Mouse (Mus musculus) splenic B cell, adult 2 months (primary cell): ENCODE results near the gene Tmem52.
A peak's percentile ranks its signal among the peaks of the same experiment; 100 is the strongest.

ENCODE experiments used
- DNase-seq: peaks from one replicate; pipeline ENCODE4 v3.0.0-alpha.2; 2011; ENCODE audit warnings: low read depth, low spot score
- H3K27me3 ChIP-seq: 2 replicates; pipeline ENCODE4 v1.6.1; 2012; ENCODE audit warnings: mild to moderate bottlenecking, low read length, moderate library complexity, mixed read lengths; ENCODE audit not compliant: control insufficient read depth, poor library complexity, insufficient read depth, severe bottlenecking
- H3K36me3 ChIP-seq: 2 replicates; pipeline ENCODE4 v1.6.1; 2012; ENCODE audit warnings: mild to moderate bottlenecking, low read length, moderate library complexity, mixed read lengths; ENCODE audit not compliant: control insufficient read depth, poor library complexity, insufficient read depth, severe bottlenecking

Gene Tmem52

DNA sequence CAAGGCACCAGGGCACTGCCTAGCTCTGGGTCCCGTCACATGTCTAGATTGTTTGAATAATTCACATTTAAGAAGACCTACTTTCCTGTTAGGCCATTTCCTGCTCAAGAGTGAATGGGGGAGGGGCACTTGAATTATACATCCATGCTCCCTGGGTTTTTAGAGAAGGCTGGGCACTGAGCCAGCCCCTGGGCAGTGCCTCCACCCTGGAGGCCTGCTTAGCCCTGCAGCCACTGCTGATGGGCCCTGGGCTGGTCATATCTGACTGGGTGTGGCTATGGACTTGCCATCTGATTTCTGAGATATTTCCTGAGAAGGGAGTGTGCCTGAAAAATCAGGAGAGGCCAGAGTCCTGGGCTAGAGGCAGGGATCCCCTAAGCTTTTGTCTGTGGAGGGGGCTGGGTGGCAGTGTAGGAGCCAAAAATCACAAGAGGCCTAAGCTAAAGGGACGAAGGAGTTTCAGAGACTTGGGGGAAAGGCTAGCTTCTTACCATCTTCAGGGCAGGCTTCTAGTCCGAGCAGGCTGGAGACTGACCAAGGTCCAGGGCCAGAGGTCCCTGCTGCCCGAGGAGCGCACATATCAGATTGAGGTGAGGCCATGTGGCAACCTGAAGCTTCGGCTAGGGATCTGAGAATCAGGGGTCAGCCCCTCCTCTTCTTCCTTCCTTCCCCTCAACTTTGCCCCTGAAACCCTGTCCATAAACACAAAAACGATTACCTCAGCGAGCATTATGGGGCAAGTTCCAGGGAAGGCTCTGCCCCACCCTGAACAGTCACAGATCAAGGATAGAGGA, 19.5 kb downstream of the Tmem52 start:
- Histone ChIP-seq H3K27me3 (no peaks in the 10 kb centered on the region), H3K36me3 (no peaks in the 10 kb centered on the region)
- DNase-seq = peak; percentile 24

- Histone ChIP-seq H3K36me3 (no peaks in the 10 kb centered on the region), H3K27me3 (no peaks in the 10 kb centered on the region)
- DNase-seq = no peak
Observed at GRCm38 (mm10) chr4:155489101-155489970, 20.4 kb downstream of the Tmem52 start.

DNA sequence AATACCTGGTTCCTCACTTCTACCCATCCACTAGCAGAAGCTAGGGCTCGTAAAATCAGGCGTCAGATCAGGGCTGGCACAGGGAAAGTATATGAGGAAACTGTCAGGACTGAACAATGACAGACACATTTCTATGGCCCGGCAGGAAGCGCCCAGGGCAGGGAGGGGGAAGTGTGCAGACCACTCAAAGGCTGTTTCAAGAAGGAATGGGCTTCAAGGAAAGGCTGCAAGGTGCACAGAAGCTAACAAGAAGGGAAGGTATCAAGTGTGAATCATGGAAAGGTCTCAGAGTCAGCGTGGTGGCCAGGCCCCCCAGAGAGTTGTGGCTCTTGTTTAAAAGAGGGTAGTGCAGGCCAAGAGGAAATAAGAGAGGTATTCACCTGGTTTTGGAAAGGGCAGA, 21.5 kb downstream of the Tmem52 start:
- no peaks in the 10 kb centered on the region for H3K27me3 ChIP-seq
- DNase-seq = no peak
- H3K36me3 ChIP-seq = no peaks in the 10 kb centered on the region

DNA sequence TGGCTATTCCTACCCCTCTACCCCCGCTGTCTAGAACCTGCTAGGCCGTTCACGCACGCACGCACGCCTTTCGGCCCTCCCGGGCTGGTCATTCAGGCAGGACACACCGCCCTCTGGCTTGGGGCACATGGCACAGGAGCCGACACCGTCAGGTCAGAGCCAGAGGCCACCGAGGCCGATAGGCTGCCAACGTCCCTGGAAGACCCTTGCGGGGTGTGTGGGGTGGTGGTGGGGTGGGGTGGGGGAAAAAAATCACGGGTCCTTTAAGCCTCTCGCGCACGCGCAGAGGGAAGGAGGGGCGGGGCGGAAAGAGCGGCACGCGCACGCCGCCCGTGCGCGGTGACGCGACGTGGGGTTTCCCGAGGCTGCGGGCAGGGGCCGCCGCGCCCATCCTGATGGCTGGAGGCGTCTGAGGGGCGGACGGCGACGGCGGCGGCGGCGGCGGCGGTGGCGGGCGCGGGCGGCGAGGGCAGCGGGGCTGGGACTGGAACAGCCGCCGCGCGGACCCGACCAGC, 22.1 kb downstream of the Tmem52 start, which contains the start of gene Gnb1:
Gene Gnb1 (plus strand): TSS at position 372 of the 515 bp plus-strand sequence.
- H3K36me3 ChIP-seq = no peaks in the 10 kb centered on the region
- DNase-seq = peak; percentile 96
- no peaks in the 10 kb centered on the region for H3K27me3 ChIP-seq

DNA sequence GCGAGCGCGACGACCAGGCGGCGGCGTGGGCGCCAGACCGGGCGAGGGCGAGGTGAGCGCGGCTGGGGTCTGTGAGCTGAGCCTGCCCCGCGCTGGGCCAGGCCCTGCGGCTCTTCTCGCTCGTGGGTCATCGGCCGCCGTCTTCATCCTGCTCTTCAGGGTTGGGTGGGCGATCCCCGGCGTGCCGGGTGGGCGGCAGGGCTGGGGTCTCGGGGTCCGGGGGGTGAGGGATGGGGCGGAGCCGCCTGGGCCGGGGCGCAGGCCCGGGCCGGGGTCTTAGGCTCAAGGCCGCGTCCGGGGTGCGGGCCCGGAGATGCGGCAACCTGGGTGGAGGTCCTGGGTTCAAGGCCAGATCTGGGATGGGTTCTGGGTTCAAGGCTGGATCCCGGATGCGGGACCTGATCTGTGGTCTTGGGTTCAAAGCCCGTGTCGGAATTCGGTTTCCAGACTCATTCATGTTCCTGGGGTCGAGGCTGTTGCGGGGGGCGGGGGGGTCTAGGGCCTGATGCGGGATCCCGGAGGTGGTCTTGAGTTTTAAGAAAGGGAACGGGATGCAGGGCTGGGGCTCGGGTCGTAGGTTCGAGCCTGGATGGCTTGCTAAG, 22.7 kb downstream of the Tmem52 start:
- DNase-seq = peak; percentile 25
- Histone ChIP-seq H3K36me3 (no peaks in the 10 kb centered on the region), H3K27me3 (no peaks in the 10 kb centered on the region)

GRCm38 (mm10) chr4:155492131-155492633, 23.3 kb downstream of the Tmem52 start:
- peak; percentile 48 for DNase-seq
- Histone ChIP-seq H3K36me3 (no peaks in the 10 kb centered on the region), H3K27me3 (no peaks in the 10 kb centered on the region)

DNA sequence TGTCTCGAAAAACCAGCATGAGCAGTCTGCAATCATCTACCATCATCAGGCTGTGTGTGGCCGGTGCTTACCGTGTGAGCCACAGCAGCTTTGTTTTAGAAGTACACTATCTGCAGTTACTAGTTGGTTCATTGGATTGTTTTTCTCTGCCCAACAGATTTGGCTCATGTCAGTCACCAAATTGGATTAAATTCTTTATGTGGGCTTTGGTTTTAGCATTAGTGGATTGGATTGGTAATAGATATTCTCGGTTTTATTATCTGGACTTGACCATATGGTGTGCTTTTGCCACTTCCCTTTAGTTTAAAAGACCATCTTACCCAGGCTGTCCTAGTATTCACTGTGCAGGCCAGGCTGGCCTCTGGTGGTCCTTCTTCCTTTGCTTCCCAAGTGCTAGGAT, 26.0 kb downstream of the Tmem52 start:
- H3K27me3 ChIP-seq = no peaks in the 10 kb centered on the region
- DNase-seq = no peak
- H3K36me3 ChIP-seq = no peaks in the 10 kb centered on the region

- Histone ChIP-seq H3K36me3 (no peaks in the 10 kb centered on the region), H3K27me3 (no peaks in the 10 kb centered on the region)
- DNase-seq = no peak
Observed at GRCm38 (mm10) chr4:155497963-155498362, 29.0 kb downstream of the Tmem52 start.

DNA sequence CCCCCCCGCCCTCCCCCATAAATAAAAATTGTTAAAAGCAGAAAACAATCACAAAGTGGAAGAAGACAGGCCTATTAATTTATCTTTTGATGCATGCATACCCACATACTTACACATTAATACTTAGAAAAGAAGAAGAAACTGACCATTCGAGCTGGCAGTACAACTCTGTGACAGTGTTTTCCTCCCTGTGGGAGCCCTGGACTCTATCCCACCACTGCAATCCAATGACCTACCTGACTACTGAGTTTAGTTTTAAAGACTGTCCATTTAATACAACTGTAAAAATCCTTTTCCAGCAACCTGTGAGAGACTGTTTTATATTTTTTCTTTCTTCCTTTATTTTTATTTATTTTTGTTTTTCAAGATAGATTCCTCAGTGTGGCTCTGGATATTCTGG, 32.2 kb downstream of the Tmem52 start:
- Histone ChIP-seq H3K27me3 (no peaks in the 10 kb centered on the region), H3K36me3 (no peaks in the 10 kb centered on the region)
- DNase-seq = no peak

GRCm38 (mm10) chr4:155505067-155505466, 36.2 kb downstream of the Tmem52 start:
- DNase-seq = peak; percentile 24
- no peaks in the 10 kb centered on the region for H3K36me3 ChIP-seq
- no peaks in the 10 kb centered on the region for H3K27me3 ChIP-seq

DNA sequence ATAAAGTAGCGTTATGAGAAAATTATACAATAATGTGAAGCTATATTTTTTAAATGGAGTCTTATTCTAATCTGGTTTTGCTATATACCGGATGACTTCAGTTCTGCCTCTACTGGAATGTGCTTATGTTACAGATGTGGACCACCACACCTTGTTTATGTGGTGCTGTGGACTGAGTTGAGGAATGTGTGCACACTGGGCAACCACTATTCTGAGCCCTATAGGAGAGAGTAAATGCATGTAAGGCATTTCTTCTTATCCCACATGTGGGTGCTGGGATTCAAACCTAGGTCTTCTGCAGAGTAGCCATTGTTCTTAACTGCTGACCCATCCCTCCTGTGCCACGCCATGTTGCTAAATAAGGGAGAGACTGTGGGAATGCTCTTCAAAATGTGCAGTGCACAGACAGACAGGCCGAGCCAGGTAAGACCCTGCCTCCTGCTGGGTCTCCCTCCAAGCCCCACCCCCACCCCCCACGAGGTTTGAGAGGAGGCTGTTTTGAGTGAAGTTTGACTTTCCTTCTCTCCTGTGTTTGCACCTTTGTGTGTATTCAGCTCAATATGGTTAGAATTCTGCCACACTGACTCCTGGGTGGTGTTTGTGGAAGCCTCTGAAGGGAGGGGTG, 36.9 kb downstream of the Tmem52 start:
- Histone ChIP-seq H3K27me3 (no peaks in the 10 kb centered on the region), H3K36me3 (no peaks in the 10 kb centered on the region)
- no peak for DNase-seq

- Histone ChIP-seq H3K36me3 (no peaks in the 10 kb centered on the region), H3K27me3 (no peaks in the 10 kb centered on the region)
- DNase-seq = no peak
Observed at GRCm38 (mm10) chr4:155508614-155509013, 39.7 kb downstream of the Tmem52 start.

GRCm38 (mm10) chr4:155510981-155511380, 42.1 kb downstream of the Tmem52 start:
- no peak for DNase-seq
- Histone ChIP-seq H3K27me3 (no peaks in the 10 kb centered on the region), H3K36me3 (no peaks in the 10 kb centered on the region)

- no peaks in the 10 kb centered on the region for H3K36me3 ChIP-seq
- H3K27me3 ChIP-seq = no peaks in the 10 kb centered on the region
- no peak for DNase-seq
Observed at GRCm38 (mm10) chr4:155514810-155515209, 45.9 kb downstream of the Tmem52 start.
